Mouse (Mus musculus) neural tube, embryonic 12.5 days (tissue): Measurements from ENCODE around the gene Rpl14. TPM values are rescaled to one million over a fixed set of nuclear protein-coding genes. Genes with fewer than 3 reads are reported as not detected.
"Not testable (repeated sequence)": the region's sequence is repeated elsewhere in the genome, so short reads cannot be mapped to it uniquely, and the experiment has no call there.

Experiments used
- ATAC-seq: fragments of 200-750 bp; cut with Nextera tagmentation; 2 replicates; pipeline ENCODE4 v1.8.0; 2017; ENCODE audit warnings: low read depth, mild to moderate bottlenecking, moderate TSS enrichment, moderate library complexity; ENCODE audit not compliant: low FRiP score
- H3K27ac ChIP-seq: fragments of 300-500 bp; sonication (generic); 2 replicates; pipeline ENCODE4 v1.5.1; 2016
- H3K27me3 ChIP-seq: fragments of 300-500 bp; sonication (generic); replicated peaks from 2 replicates; pipeline ENCODE4 v1.6.1; 2016; ENCODE audit warnings: mild to moderate bottlenecking
- H3K36me3 ChIP-seq: fragments of 300-500 bp; sonication (generic); 2 replicates; pipeline ENCODE4 v1.6.1; 2016; ENCODE audit warnings: mild to moderate bottlenecking
- H3K4me1 ChIP-seq: fragments of 300-500 bp; sonication (generic); 2 replicates; pipeline ENCODE4 v1.6.1; 2016
- H3K4me2 ChIP-seq: fragments of 300-500 bp; sonication (generic); replicated peaks from 2 replicates; pipeline ENCODE4 v1.6.1; 2016; ENCODE audit warnings: mild to moderate bottlenecking
- H3K4me3 ChIP-seq: fragments of 300-500 bp; sonication (generic); 2 replicates; pipeline ENCODE4 v1.5.1; 2016
- H3K9ac ChIP-seq: fragments of 300-500 bp; sonication (generic); 2 replicates; pipeline ENCODE4 v1.6.1; 2016; ENCODE audit warnings: mild to moderate bottlenecking
- H3K9me3 ChIP-seq: fragments of 300-500 bp; sonication (generic); 2 replicates; pipeline ENCODE4 v1.6.1; 2016; ENCODE audit warnings: mild to moderate bottlenecking
- WGBS: fragments of 180-500 bp; shearing (Covaris S2); methylation state at CpG from one replicate; pipeline ENCODE4 v1.1.7; 2016; 5-methylcytosine and 5-hydroxymethylcytosine counted together
- polyA plus RNA-seq: library from polyadenylated mRNA; unstranded; fragments of >200 nt; fragmentation: Nextera tagmentation; extraction: Ambion mirVana; gene quantifications from 2 replicates; pipeline ENCODE4 v1.2.1, GENCODE M21; 2016

Rpl14 gene
- 538 and 558 TPM in 2 replicates for polyA plus RNA-seq

DNA sequence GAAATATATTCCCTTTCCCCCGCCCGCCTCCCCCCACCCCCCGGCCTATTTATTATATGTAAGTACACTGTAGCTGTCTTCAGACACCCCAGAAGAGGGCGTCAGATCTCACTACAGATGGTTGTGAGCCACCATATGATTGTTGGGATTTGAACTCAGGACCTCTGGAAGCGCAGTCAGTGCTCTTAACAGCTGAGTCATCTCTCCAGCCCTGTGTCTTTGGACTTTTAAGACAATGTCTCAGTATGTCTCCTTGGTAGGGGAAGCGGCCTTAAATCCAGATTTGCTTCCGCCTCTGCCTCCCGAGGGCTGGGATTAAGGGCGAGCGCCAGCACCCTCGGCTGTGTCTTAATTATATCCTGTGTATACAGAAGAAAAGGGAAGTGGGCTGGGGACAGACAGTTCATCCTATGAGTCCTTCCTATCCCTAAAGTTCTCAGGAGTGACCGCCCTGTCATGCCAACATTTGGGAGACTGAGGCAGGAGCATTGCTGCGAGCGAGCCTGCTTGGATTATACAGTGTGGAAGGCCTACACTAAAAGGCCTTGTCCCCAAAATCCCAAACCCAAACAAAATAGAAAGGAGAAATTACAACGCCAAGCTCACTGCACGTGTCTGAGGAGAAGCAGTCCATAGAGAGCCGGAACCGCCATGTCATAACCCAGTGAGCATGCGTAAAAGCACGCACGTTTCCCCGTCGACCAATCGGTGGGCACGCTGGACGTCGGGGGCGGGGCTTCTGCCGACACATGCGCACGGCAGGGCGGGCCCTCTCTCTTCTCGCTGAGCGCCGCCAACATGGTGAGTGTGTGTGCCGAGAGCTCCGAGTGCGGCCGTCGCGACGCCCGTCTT is at the start of gene Rpl14:
Gene Rpl14 (plus strand): TSS at position 704 of the 852 bp plus-strand sequence.
- Histone ChIP-seq H3K4me2 (peak within 1 kb of the TSS; percentile 75), H3K4me3 (peak within 1 kb of the TSS; percentile 91), H3K4me1 (peaks cover 18% of the 10 kb centered on the region), H3K27ac (0 out of 2 replicates have a peak within 1 kb of the TSS, but pooled peaks have one; percentile 37), H3K36me3 (peaks cover 36% of the 10 kb centered on the region), H3K27me3 (no peaks in the 10 kb centered on the region), H3K9ac (peak within 1 kb of the TSS; percentile 93), H3K9me3 (no peaks in the 10 kb centered on the region)
- ATAC-seq = peak; percentile 95
- 6% methylated on average over 43 of the region's 43 CpGs for WGBS

DNA sequence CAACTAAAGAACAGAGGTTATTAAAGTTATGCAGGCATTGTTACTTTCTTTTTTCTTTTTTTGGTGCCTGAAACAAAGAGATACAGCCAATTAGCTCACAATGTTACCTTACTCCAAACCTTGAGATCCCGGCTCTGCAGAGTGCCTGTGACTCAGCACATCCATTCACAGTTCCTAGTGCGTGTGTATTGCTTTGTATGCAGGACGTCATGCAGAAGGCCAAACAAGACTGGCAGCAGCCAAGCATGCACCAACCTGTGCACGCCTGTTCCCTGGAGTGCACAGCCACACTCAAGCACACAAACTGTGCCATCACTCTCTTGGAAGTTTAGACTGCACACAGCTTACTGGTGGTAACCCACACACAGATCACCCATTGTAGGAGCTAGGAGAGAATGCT is 44.0 kb upstream of the Rpl14 start:
- H3K36me3 ChIP-seq = no peaks in the 10 kb centered on the region
- WGBS = 62% methylated on average over 4 of the region's 4 CpGs
- no peak for ATAC-seq

DNA sequence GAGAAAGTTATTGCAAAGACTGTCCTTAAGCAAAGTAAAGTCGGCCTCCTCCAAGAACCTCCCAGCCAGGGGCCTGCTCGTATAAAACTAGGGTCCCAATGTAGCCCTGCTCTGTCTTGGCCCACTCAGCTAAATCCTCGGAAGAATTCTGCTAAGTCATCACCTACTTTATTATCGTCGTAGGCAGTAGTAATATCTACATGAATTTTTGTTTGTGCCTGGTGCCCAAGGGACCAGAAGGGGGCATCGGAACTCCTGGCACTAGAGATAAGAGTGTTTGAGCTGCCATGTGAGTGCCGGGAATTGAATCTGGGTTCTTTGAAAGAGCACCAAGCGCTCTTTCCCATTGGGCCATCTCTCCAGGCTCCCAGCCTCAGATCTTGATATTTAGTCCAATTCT is 43.3 kb upstream of the Rpl14 start:
- Histone ChIP-seq H3K27me3 (no peaks in the 10 kb centered on the region), H3K4me3 (no peak overlapping the region), H3K27ac (no peak overlapping the region), H3K9me3 (no peaks in the 10 kb centered on the region), H3K9ac (no peak overlapping the region), H3K4me1 (no peaks in the 10 kb centered on the region), H3K36me3 (no peaks in the 10 kb centered on the region), H3K4me2 (no peak overlapping the region)
- 90% methylated on average over 8 of the region's 8 CpGs for WGBS
- ATAC-seq = no peak

More for the DNA sequence above, 44.0 kb upstream of the Rpl14 start:
- no peaks in the 10 kb centered on the region for H3K9me3 ChIP-seq
- no peaks in the 10 kb centered on the region for H3K27me3 ChIP-seq
- H3K4me3 ChIP-seq = no peak overlapping the region
- H3K4me2 ChIP-seq = no peak overlapping the region
- H3K27ac ChIP-seq = no peak overlapping the region
- H3K4me1 ChIP-seq = no peaks in the 10 kb centered on the region
- no peak overlapping the region for H3K9ac ChIP-seq

GRCm38 (mm10) chr9:120528815-120529510 is 42.3 kb upstream of the Rpl14 start:
- 89% methylated on average over 17 of the region's 17 CpGs for WGBS
- no peak overlapping the region for H3K27ac ChIP-seq

DNA sequence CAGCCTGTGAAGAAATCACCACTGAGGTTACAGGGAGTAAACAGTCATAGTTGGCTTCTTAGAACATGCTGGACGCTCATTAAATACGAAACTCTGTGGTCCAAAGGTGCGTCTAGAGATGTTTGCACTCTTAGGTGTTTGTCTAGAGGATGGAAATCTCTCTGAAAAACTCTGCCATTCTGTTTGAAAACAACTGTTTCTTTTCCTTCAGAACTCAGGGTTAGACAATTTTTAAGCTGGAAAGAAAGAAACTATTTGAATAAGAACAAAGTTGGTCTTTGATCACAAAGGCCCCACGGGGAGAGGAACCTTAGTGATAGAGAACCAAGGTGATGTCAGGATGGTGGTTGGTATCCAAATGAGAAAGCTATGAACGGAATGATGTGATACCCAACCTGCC is 40.8 kb upstream of the Rpl14 start:
- 87% methylated on average over 5 of the region's 5 CpGs for WGBS
- ATAC-seq = no peak

More at GRCm38 (mm10) chr9:120528815-120529510, 42.3 kb upstream of the Rpl14 start:
- Histone ChIP-seq H3K9me3 (no peaks in the 10 kb centered on the region), H3K4me3 (no peak overlapping the region), H3K36me3 (no peaks in the 10 kb centered on the region), H3K4me2 (no peak overlapping the region), H3K4me1 (no peaks in the 10 kb centered on the region), H3K27me3 (no peaks in the 10 kb centered on the region), H3K9ac (no peak overlapping the region)
- ATAC-seq = no peak

DNA sequence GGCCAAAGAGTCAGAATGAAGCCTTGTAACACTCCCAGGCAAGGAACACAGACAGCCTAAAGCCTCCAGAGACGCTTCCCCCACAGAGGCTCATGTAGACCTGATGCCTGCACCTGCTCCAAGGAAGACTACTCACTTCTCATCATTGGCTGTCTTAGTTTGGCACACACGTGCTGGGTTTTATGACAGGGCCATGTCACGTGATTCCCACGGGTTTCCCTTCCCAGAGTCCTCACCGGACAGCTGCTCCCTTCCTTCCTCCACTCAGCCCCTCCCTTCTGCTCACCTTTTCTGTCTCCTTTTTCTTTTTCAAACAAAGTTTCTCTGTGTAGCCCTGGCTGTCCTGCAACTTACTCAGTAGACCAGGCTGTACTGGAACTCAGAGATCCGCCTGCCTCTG is 39.2 kb upstream of the Rpl14 start:
- Histone ChIP-seq H3K9me3 (no peaks in the 10 kb centered on the region), H3K9ac (no peak overlapping the region), H3K4me3 (no peak overlapping the region), H3K4me2 (no peak overlapping the region), H3K27ac (no peak overlapping the region), H3K27me3 (no peaks in the 10 kb centered on the region), H3K4me1 (no peaks in the 10 kb centered on the region), H3K36me3 (no peaks in the 10 kb centered on the region)
- 85% methylated on average over 6 of the region's 6 CpGs for WGBS
- no peak for ATAC-seq

More for the DNA sequence above, 40.8 kb upstream of the Rpl14 start:
- no peak overlapping the region for H3K27ac ChIP-seq
- no peaks in the 10 kb centered on the region for H3K4me1 ChIP-seq
- no peak overlapping the region for H3K4me2 ChIP-seq
- H3K9ac ChIP-seq = no peak overlapping the region
- H3K36me3 ChIP-seq = no peaks in the 10 kb centered on the region
- H3K27me3 ChIP-seq = no peaks in the 10 kb centered on the region
- no peak overlapping the region for H3K4me3 ChIP-seq
- H3K9me3 ChIP-seq = no peaks in the 10 kb centered on the region

DNA sequence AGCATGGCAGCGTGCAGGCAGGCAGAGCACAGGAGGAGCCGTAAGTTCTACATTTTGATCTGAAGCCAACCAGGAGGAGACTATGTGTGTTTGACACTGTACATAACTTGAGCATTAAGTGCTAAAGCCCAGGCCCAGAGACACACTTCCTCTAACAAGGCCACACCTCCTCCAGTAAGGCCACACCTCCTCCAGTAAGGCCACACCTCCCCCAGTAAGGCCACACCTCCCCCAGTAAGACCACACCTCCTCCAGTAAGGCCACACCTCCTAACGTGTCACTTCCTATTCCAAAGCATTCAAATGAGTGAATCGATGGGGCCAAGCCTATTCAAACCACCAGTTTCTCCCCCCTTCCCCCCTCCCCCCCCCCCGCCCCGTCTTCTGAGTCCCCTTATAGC is 38.6 kb upstream of the Rpl14 start:
- Histone ChIP-seq H3K4me1 (no peaks in the 10 kb centered on the region), H3K4me2 (no peak overlapping the region), H3K4me3 (no peak overlapping the region), H3K36me3 (no peaks in the 10 kb centered on the region), H3K27me3 (no peaks in the 10 kb centered on the region), H3K27ac (no peak overlapping the region), H3K9ac (no peak overlapping the region), H3K9me3 (no peaks in the 10 kb centered on the region)
- ATAC-seq = no peak
- WGBS = 90% methylated on average over 6 of the region's 6 CpGs

DNA sequence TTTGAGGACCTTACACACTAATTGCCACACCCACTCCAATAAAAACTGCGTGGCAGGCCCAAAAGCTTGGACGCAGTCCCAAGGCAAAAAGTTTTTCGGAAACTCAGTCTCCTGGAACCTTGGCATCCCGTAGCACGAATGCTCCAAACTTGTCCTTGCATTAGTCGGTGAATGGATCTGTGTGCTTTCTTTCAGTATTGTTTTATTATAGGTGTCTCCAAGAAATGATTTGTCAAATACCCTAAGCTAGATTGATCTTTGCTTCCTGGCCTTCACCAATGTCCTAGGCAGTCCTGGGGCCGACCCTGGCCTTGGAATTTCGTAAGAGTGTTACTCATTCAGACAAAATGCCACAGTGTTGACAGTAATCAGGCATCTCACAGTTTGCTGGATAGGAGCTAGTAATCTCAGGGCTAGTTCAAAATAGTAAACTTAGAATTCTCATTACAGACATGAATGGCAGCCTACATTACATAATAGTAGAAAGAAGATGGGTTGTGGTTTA is 37.7 kb upstream of the Rpl14 start:
- H3K4me1 ChIP-seq, ATAC-seq, H3K4me2 ChIP-seq, H3K9ac ChIP-seq, H3K4me3 ChIP-seq, H3K27ac ChIP-seq, H3K36me3 ChIP-seq, H3K27me3 ChIP-seq, H3K9me3 ChIP-seq: not testable (repeated sequence)
- WGBS = 92% methylated on average over 8 of the region's 8 CpGs

- WGBS = 2% methylated on average over 31 of the region's 31 CpGs
- H3K4me2 ChIP-seq = peak within 1 kb of the TSS; percentile 72
- H3K36me3 ChIP-seq = no peaks in the 10 kb centered on the region
- no peak within 1 kb of the TSS for H3K27ac ChIP-seq
- no peak for ATAC-seq
- H3K9ac ChIP-seq = peak within 1 kb of the TSS; percentile 51
- H3K9me3 ChIP-seq = no peaks in the 10 kb centered on the region
- H3K4me3 ChIP-seq = peak within 1 kb of the TSS; percentile 34
- H3K4me1 ChIP-seq = peaks cover 9% of the 10 kb centered on the region; the same call in 1 of the 2 replicates
- peaks cover 27% of the 10 kb centered on the region for H3K27me3 ChIP-seq
Observed at GRCm38 (mm10) chr9:120539662-120540251, 31.5 kb upstream of the Rpl14 start, which contains the start of gene Entpd3. Entpd3 (plus strand) TSS chr9:120539818.

- no peak for ATAC-seq
- Histone ChIP-seq H3K9ac (no peak overlapping the region), H3K4me1 (peaks cover 9% of the 10 kb centered on the region; the same call in 1 of the 2 replicates), H3K36me3 (no peaks in the 10 kb centered on the region), H3K4me3 (no peak overlapping the region), H3K27ac (no peak overlapping the region), H3K4me2 (no peak overlapping the region), H3K27me3 (peaks cover 27% of the 10 kb centered on the region), H3K9me3 (no peaks in the 10 kb centered on the region)
- WGBS = 30% methylated on average over 2 of the region's 2 CpGs
Observed at GRCm38 (mm10) chr9:120541411-120541810, 29.8 kb upstream of the Rpl14 start.

DNA sequence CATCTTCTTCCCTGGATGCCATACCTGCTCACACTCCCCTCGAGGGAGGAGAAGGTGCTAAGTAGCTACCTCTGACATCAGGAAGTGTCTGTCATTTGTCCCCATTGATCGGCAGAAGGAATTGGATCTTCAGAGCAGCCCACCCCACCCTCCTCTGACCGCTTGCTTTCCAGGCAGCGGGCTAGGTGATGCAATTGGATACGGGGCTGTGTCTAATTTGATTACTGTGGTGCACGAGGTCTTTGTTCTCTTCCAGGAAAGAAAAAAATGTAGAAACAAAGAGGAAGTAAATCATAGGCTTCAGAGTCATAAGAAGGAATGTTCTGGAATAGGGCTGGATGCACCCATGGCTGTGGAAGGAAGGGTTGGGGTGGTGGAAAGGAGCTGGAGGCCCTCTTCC is 29.0 kb upstream of the Rpl14 start:
- H3K4me1 ChIP-seq = peaks cover 11% of the 10 kb centered on the region
- no peak for ATAC-seq
- H3K36me3 ChIP-seq = no peaks in the 10 kb centered on the region
- H3K4me3 ChIP-seq = no peak overlapping the region
- no peak overlapping the region for H3K9ac ChIP-seq
- H3K27me3 ChIP-seq = peaks cover 27% of the 10 kb centered on the region
- H3K4me2 ChIP-seq = no peak overlapping the region
- 23% methylated on average over 6 of the region's 6 CpGs for WGBS
- H3K27ac ChIP-seq = no peak overlapping the region
- no peaks in the 10 kb centered on the region for H3K9me3 ChIP-seq

DNA sequence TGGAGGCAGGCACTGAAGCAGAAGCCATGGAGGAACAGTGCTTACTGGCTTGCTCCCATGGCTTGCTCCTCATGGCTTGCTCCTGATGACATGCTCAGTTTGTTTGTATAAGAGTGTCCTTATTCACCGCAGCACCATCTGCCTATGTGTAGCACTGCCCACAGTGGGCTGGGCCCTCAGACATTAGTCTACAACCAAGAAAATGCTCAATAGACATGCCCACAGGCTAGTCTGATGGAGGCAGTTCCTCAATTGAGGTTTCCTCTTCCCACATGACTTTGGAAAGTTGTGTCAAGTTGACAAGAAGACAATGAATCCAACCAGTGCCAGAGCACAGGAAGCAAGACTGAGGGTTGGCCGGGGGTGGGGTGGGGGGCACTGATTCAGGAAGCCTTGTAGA is 25.2 kb upstream of the Rpl14 start:
- 84% methylated on average over 2 of the region's 2 CpGs for WGBS
- no peak overlapping the region for H3K4me3 ChIP-seq
- ATAC-seq = no peak
- H3K9ac ChIP-seq = no peak overlapping the region
- H3K27ac ChIP-seq = no peak overlapping the region
- no peaks in the 10 kb centered on the region for H3K36me3 ChIP-seq
- no peak overlapping the region for H3K4me2 ChIP-seq
- peaks cover 10% of the 10 kb centered on the region; the same call in 1 of the 2 replicates for H3K4me1 ChIP-seq
- no peaks in the 10 kb centered on the region for H3K9me3 ChIP-seq
- peaks cover 3% of the 10 kb centered on the region for H3K27me3 ChIP-seq
